Comparison of ENCODE assay signal across 8 mouse cellular contexts in genomic region chr7:29316976-29317375, GRCm38 (mm10). TPM values are rescaled to one million over a fixed set of nuclear protein-coding genes. Genes with fewer than 3 reads are reported as not detected.
A peak's percentile ranks its signal among the peaks of the same experiment; 100 is the strongest.
DNase-seq lines count a peak whose midpoint lies in the region; ATAC-seq and TF ChIP-seq lines count a peak whose summit lies in the region.

No protein-coding gene starts in this region.

- peak overlapping the region; percentile 17; the same call in 1 of the 2 replicates for H3K4me3 ChIP-seq in lung, embryonic 14.5 days (ENCODE audit: low read depth, low read length)
- H3K4me3 ChIP-seq in lung, adult 2 months (replicated peaks; ENCODE audit: extremely low read depth, low read depth, low read length) = no peak overlapping the region
- H3K4me3 ChIP-seq in hindbrain, embryonic 15.5 days = no peak overlapping the region
- H3K4me3 ChIP-seq in liver, postnatal 0 days (ENCODE audit: low read depth, low read length) = no peak overlapping the region

- peak; percentile 24; the same call in 1 of the 2 replicates for TF ChIP-seq CTCF in lung, embryonic 14.5 days (IDR thresholded peaks at IDR 0.05; ENCODE audit: low read depth)
- TF ChIP-seq CTCF in lung, adult 2 months (IDR thresholded peaks at IDR 0.05; ENCODE audit: insufficient read depth, low read length) = no peak
- TF ChIP-seq CTCF in liver, postnatal 0 days (IDR thresholded peaks at IDR 0.05; ENCODE audit: low read depth) = 0 out of 2 replicates have a peak, but pooled peaks have one; percentile 3

- peak overlapping the region; percentile 95 for H3K27ac ChIP-seq in lung, embryonic 14.5 days (ENCODE audit: low read depth)
- H3K27ac ChIP-seq in hindbrain, embryonic 15.5 days (replicated peaks) = peak overlapping the region; percentile 90
- no peak overlapping the region for H3K27ac ChIP-seq in liver, postnatal 0 days (ENCODE audit: low read depth)

- no peaks in the 10 kb centered on the region for H3K27me3 ChIP-seq in lung, embryonic 14.5 days (ENCODE audit: insufficient read depth, low read length)
- H3K27me3 ChIP-seq in hindbrain, embryonic 15.5 days = no peaks in the 10 kb centered on the region
- no peaks in the 10 kb centered on the region for H3K27me3 ChIP-seq in liver, postnatal 0 days (ENCODE audit: insufficient read depth, low read length)

- DNase-seq in lung, embryonic 14.5 days = peak; percentile 80
- DNase-seq in lung, adult 2 months = no peak
- peak; percentile 66 for DNase-seq in embryo, embryonic 9.5 days (ENCODE audit: extremely low spot score)
- DNase-seq in liver, postnatal 0 days = no peak
- DNase-seq in right cerebral cortex, postnatal 10 days (ENCODE audit: low spot score in 2 of 2) = peak; percentile 83 to 89
- no peak for DNase-seq in T-cell, adult 2 months (ENCODE audit: low spot score)

- no peaks in the 10 kb centered on the region for H3K9me3 ChIP-seq in lung, embryonic 14.5 days (ENCODE audit: low read depth, low read length)
- H3K9me3 ChIP-seq in hindbrain, embryonic 15.5 days = no peaks in the 10 kb centered on the region
- no peaks in the 10 kb centered on the region for H3K9me3 ChIP-seq in liver, postnatal 0 days (ENCODE audit: low read length)

- H3K9ac ChIP-seq in lung, embryonic 14.5 days = peak overlapping the region; percentile 27; the same call in 1 of the 2 replicates
- H3K9ac ChIP-seq in hindbrain, embryonic 15.5 days = 0 out of 2 replicates have a peak overlapping the region, but pooled peaks have one; percentile 17
- no peak overlapping the region for H3K9ac ChIP-seq in liver, postnatal 0 days (replicated peaks)

- 0 out of 2 replicates have a peak, but pooled peaks cover 6% of the 10 kb centered on the region for H3K36me3 ChIP-seq in lung, embryonic 14.5 days (ENCODE audit: insufficient read depth)
- H3K36me3 ChIP-seq in hindbrain, embryonic 15.5 days = 0 out of 2 replicates have a peak, but pooled peaks cover 8% of the 10 kb centered on the region
- H3K36me3 ChIP-seq in liver, postnatal 0 days (replicated peaks; ENCODE audit: insufficient read depth, low read length) = 0 out of 2 replicates have a peak, but pooled peaks cover 2% of the 10 kb centered on the region

- peaks cover 23% of the 10 kb centered on the region for H3K4me1 ChIP-seq in lung, embryonic 14.5 days (ENCODE audit: insufficient read depth)
- H3K4me1 ChIP-seq in lung, adult 2 months (ENCODE audit: control insufficient read depth, insufficient read depth, low read length) = peaks cover 2% of the 10 kb centered on the region; the same call in 1 of the 2 replicates
- H3K4me1 ChIP-seq in hindbrain, embryonic 15.5 days (replicated peaks) = peaks cover 86% of the 10 kb centered on the region
- peaks cover 13% of the 10 kb centered on the region for H3K4me1 ChIP-seq in liver, postnatal 0 days (ENCODE audit: insufficient read depth)

- no peak for TF ChIP-seq POLR2A in lung, adult 2 months (IDR thresholded peaks at IDR 0.05; ENCODE audit: borderline replicate concordance, extremely low read depth, low read depth, low read length)

- TF ChIP-seq EP300 in liver, postnatal 0 days (IDR thresholded peaks at IDR 0.05; ENCODE audit: low read depth) = no peak

- H3K4me2 ChIP-seq in lung, embryonic 14.5 days = peak overlapping the region; percentile 57
- H3K4me2 ChIP-seq in hindbrain, embryonic 15.5 days = peak overlapping the region; percentile 36
- H3K4me2 ChIP-seq in liver, postnatal 0 days (ENCODE audit: low read depth, low read length) = no peak overlapping the region

- WGBS in lung, embryonic 14.5 days = 3% methylated on average over 9 of the region's 10 CpGs
- 9% methylated on average over 10 of the region's 10 CpGs for WGBS in lung, adult 2 months
- 4% methylated on average over 10 of the region's 10 CpGs for WGBS in hindbrain, embryonic 15.5 days
- WGBS in liver, postnatal 0 days (ENCODE audit: insufficient replicate concordance) = 26% methylated on average over 10 of the region's 10 CpGs

- ATAC-seq in lung, embryonic 14.5 days (ENCODE audit: insufficient read depth) = peak; percentile 45
- peak; percentile 1; the same call in 1 of the 2 replicates for ATAC-seq in hindbrain, embryonic 15.5 days (ENCODE audit: low FRiP score, low read depth)
- no peak for ATAC-seq in liver, postnatal 0 days
- ATAC-seq in megakaryocyte-erythroid progenitor cell, adult 5-6 weeks (replicated peaks; ENCODE audit: low FRiP score, low TSS enrichment, poor library complexity, severe bottlenecking) = no peak

RNA-seq across cellular contexts. Expression of gene Dpf1, which starts 13.2 kb away (rescaled TPM):
- 13.5 and 14.7 TPM in 2 replicates for polyA plus RNA-seq in lung, embryonic 14.5 days (2014; fragmentation: Nextera tagmentation; extraction: Ambion mirVana)
- 1.7 and 4.0 TPM in 2 replicates for polyA plus RNA-seq in lung, adult 2 months (2012; rRNA removed)
- 180 and 184 TPM in 2 replicates for polyA plus RNA-seq in hindbrain, embryonic 15.5 days (2015; fragmentation: Nextera tagmentation; extraction: Ambion mirVana)
- polyA plus RNA-seq in liver, postnatal 0 days (2015; fragmentation: Nextera tagmentation; extraction: Ambion mirVana) = 0.63 and 0.69 TPM in 2 replicates
- 2.5 and 2.9 TPM in 2 replicates for total RNA-seq in megakaryocyte-erythroid progenitor cell, adult 5-6 weeks (2014; fragmentation: Nextera tagmentation)
- 0.19 and 14.6 TPM in 2 replicates for total RNA-seq in megakaryocyte-erythroid progenitor cell, adult 5-6 weeks (2017)

RNA-seq across cellular contexts. Expression of gene Ppp1r14a, which starts 27.9 kb away (rescaled TPM):
- polyA plus RNA-seq in lung, embryonic 14.5 days (2014; fragmentation: Nextera tagmentation; extraction: Ambion mirVana) = 114 and 127 TPM in 2 replicates
- polyA plus RNA-seq in lung, adult 2 months (2012; rRNA removed) = 242 and 329 TPM in 2 replicates
- polyA plus RNA-seq in hindbrain, embryonic 15.5 days (2015; fragmentation: Nextera tagmentation; extraction: Ambion mirVana) = 3.0 and 5.1 TPM in 2 replicates
- polyA plus RNA-seq in liver, postnatal 0 days (2015; fragmentation: Nextera tagmentation; extraction: Ambion mirVana) = 5.5 and 5.8 TPM in 2 replicates
- not detected in 2 replicates for total RNA-seq in megakaryocyte-erythroid progenitor cell, adult 5-6 weeks (2014; fragmentation: Nextera tagmentation)
- total RNA-seq in megakaryocyte-erythroid progenitor cell, adult 5-6 weeks (2017) = not detected in 2 replicates

RNA-seq across cellular contexts. Expression of gene Spint2, which starts 35.3 kb away (rescaled TPM):
- polyA plus RNA-seq in lung, embryonic 14.5 days (2014; fragmentation: Nextera tagmentation; extraction: Ambion mirVana) = 243 and 265 TPM in 2 replicates
- 317 and 391 TPM in 2 replicates for polyA plus RNA-seq in lung, adult 2 months (2012; rRNA removed)
- polyA plus RNA-seq in hindbrain, embryonic 15.5 days (2015; fragmentation: Nextera tagmentation; extraction: Ambion mirVana) = 73.8 and 84.5 TPM in 2 replicates
- 84.8 and 94.7 TPM in 2 replicates for polyA plus RNA-seq in liver, postnatal 0 days (2015; fragmentation: Nextera tagmentation; extraction: Ambion mirVana)
- 34.9 and 39.2 TPM in 2 replicates for total RNA-seq in megakaryocyte-erythroid progenitor cell, adult 5-6 weeks (2014; fragmentation: Nextera tagmentation)
- 28.1 and 35.4 TPM in 2 replicates for total RNA-seq in megakaryocyte-erythroid progenitor cell, adult 5-6 weeks (2017)

Comparison
In these comparisons a context has a peak if more than half of its experiments do, and no peak if none do; other contexts are left out.
1. DNase-seq: peak in lung, embryonic 14.5 days (single experiment), embryo, embryonic 9.5 days (single experiment) and right cerebral cortex, postnatal 10 days (2 of 2); none in lung, adult 2 months (single experiment), liver, postnatal 0 days (single experiment) and T-cell, adult 2 months (single experiment).
2. ATAC-seq: peak in lung, embryonic 14.5 days (single experiment) and hindbrain, embryonic 15.5 days (single experiment); none in liver, postnatal 0 days (single experiment) and megakaryocyte-erythroid progenitor cell, adult 5-6 weeks (single experiment).
3. RNA of gene Dpf1, which starts 13.2 kb away (polyA plus RNA-seq): 180 to 184 TPM in hindbrain, embryonic 15.5 days; 13.5 to 14.7 TPM in lung, embryonic 14.5 days, 1.7 to 4.0 TPM in lung, adult 2 months and 0.63 to 0.69 TPM in liver, postnatal 0 days; every median in the first group is over 10 times any median in the second.
4. RNA of gene Ppp1r14a, which starts 27.9 kb away (polyA plus RNA-seq): 242 to 329 TPM in lung, adult 2 months and 114 to 127 TPM in lung, embryonic 14.5 days; 5.5 to 5.8 TPM in liver, postnatal 0 days and 3.0 to 5.1 TPM in hindbrain, embryonic 15.5 days; every median in the first group is over 10 times any median in the second.